Mouse (Mus musculus): ENCODE measurements around the gene Bloc1s1.

DNA sequence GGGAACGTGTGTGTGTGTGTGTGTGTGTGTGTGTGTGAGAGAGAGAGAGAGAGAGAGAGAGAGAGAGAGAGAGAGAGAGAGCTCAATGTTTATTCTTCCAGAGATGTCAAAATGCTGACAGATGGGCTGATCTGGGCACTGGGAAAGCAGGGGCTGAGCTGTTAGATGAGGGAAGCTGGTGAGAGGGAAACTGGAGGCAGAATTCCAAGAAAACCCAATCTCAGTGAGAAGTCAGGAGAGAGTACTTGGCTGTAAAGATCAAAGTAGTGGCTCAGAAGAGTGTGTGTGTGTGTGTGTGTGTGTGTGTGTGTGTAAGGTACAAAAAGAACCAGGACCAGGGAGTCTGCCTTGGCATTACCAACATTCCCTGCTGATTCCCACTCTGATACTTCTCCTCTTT, 26.3 kb downstream of the Bloc1s1 start:
- TF ChIP-seq CTCF (IDR thresholded peaks at IDR 0.05 in 2 of 3, conservative IDR thresholded peaks at IDR 0.05 in 1 of 3; ENCODE audit: control insufficient read depth in 1 of 3, insufficient read depth in 1 of 3, low read depth in 2 of 3, low read length in 3 of 3, poor library complexity in 1 of 3, severe bottlenecking in 1 of 3) (no peak), ZNF384 (IDR thresholded peaks at IDR 0.05; ENCODE audit: low read depth, low read length) (no peak), POLR2A (IDR thresholded peaks at IDR 0.05; ENCODE audit: control insufficient read depth in 1 of 2, insufficient read depth in 1 of 2, low read depth in 1 of 2, low read length in 2 of 2, poor library complexity in 1 of 2) (no peak), ELF1 (IDR thresholded peaks at IDR 0.05; ENCODE audit: low read depth, low read length) (no peak), POLR2AphosphoS2 (IDR thresholded peaks at IDR 0.05; ENCODE audit: low read length) (no peak), MEF2A (IDR thresholded peaks at IDR 0.05; ENCODE audit: extremely low read depth, insufficient replicate concordance, low read depth, low read length, poor library complexity, severe bottlenecking) (no peak), ZC3H11A (IDR thresholded peaks at IDR 0.05; ENCODE audit: low read depth, low read length) (no peak), CHD1 (IDR thresholded peaks at IDR 0.05; ENCODE audit: low read depth, low read length) (no peak), POLR2AphosphoS5 (IDR thresholded peaks at IDR 0.05; ENCODE audit: borderline replicate concordance, low read depth, low read length) (no peak), MAZ (IDR thresholded peaks at IDR 0.05; ENCODE audit: low read depth, low read length) (no peak), TAL1 (IDR thresholded peaks at IDR 0.05; ENCODE audit: low read length) (no peak)
